Mouse (Mus musculus) gastrocnemius, postnatal 4 days (tissue): Measurements from ENCODE around the gene Spc24. TPM values are rescaled to one million over a fixed set of nuclear protein-coding genes. Genes with fewer than 3 reads are reported as not detected.

Experiments used
- DNase-seq, 2 experiments: peaks; one replicate each; pipeline ENCODE4 v3.0.0; 2021 to 2022; ENCODE audit warnings: low spot score in 2 of 2, mixed read lengths in 2 of 2
- total RNA-seq, 2 experiments: library from RNA; stranded (reverse); gene quantifications; 2 replicates each; pipeline ENCODE4 v1.2.3; 2021

Spc24 gene
- total RNA-seq, 2 experiments from 2014 or later, result 10.8 to 14.2 TPM

DNA sequence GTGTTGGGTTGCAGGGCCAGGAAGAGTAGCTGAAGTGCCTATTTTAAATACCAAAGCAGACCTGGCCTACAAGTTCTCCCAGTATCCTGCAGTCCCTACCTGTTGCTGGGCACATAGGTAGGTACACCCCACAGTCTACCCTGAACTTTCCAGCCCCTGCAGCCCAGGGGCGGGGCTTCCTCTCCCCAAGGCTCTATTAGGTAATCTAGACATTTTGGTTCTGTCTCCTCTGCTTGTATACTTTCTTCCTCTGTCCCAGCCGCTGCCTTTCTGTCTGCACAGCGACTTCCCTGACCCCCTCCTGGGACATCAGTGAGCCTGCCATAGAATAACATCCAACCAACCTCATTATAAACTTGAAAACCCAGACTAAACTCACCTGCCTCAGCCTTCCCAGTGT is 9.7 kb downstream of the Spc24 start:
- DNase-seq, result no peak

- DNase-seq, result no peak
Measured at GRCm38 (mm10) chr9:21749382-21750118, 10.6 kb downstream of the Spc24 start.

- DNase-seq, result no peak
Measured at GRCm38 (mm10) chr9:21748491-21748890, 11.6 kb downstream of the Spc24 start.

DNA sequence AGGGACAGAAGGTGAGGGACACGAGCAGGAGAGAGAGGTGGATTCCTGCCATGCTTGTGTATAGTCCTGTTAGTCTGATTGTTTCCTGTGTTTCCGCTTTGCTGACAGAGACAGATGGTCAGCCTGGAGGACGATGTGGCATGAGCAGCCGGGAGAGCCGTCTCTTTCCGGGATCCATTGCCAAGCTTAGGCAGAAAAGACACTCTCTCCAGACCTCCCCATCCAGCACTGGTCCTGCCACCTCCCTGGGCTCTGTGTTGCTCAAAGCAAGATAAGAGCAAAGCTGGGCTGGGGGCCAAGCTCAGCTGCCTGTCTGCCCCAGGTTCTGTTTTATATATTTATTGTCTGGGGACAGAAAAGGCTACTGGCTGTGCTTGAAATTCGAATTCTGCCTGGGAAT is 12.1 kb downstream of the Spc24 start:
- no peak for DNase-seq

DNA sequence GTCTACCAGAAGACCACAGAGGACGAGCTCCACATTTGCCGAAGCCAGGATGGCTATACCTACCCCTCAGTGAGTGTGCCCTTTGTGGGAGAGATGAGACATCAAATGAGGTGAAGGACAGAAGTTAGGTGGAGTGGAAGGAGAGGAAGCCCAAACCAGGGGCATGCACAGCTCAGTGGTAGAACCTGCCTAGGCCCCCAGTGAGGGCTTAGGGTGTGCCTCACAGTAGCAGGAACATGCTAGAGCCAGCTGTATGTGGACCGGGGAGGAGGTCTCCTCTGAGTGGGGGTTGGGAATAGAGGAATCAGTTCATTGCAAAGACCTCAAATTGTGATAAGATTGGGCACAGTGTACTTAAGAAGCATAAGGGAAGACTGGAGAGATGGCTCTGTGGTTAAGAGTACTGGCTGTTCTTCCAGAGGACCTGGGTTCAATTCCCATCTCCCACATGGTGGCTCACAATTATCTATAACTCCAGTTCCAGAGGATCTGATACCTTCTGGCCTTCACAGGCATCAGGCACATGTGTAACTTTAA is 12.8 kb downstream of the Spc24 start:
- no peak for DNase-seq

GRCm38 (mm10) chr9:21741514-21741913 is 18.6 kb downstream of the Spc24 start:
- DNase-seq, result no peak

- DNase-seq, result no peak
Measured at GRCm38 (mm10) chr9:21740427-21740826, 19.7 kb downstream of the Spc24 start.

GRCm38 (mm10) chr9:21738776-21739175 is 21.3 kb downstream of the Spc24 start:
- no peak for DNase-seq

DNA sequence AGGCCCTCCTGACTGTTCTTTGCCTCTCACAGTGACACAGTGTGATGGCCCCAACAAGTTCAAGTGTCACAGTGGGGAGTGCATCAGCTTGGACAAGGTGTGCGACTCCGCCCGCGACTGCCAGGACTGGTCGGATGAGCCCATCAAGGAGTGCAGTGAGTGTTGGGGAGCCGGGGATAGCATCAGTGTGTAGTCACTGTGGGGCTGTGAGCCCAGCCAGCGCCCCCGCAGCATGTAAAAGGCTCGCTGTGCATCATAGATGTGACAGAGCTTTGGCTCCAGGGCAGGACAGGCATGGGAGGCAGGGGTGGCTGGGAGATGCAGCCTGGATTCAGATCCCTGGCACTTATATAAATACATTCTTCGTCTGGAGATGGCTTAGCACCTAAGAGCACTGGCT is 22.9 kb downstream of the Spc24 start:
- DNase-seq, result no peak

- DNase-seq, result no peak
Measured at GRCm38 (mm10) chr9:21736580-21736979, 23.5 kb downstream of the Spc24 start.

DNA sequence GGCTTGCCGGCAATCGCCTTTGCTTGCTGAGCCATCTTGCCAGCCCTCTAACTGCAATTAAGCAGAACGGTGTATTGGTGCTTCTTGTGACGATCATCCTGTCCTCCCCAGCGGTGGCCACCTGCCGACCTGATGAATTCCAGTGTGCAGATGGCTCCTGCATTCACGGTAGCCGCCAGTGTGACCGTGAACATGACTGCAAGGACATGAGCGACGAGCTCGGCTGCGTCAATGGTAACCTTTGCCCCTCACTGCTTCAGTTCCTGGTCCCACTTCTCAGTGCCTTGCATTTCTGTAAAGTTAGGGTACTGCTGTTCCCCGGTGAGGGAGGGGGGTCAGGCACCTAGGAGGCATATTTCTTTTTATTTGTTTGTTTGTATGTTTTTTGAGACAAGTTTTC is 25.0 kb downstream of the Spc24 start:
- no peak for DNase-seq

DNA sequence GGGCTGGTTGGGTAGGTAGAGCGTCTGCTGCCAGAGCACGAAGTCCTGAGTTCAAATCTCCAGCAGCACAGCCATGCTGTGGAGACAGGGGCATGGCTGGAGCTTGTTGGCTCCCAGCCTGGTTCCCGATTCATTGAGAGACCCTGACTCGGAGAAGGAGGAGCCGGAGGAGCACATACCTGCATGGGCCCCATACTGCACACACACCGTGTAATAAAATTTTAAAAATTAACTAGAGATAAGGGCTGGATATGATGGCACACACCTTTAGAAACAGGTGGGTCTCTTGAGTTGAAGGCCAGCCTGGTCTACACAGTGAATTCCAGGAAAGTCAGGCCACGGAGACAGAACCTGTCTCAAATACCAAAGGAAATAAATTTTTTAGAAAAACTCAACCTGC is 26.1 kb downstream of the Spc24 start:
- no peak for DNase-seq

GRCm38 (mm10) chr9:21733446-21733845 is 26.7 kb downstream of the Spc24 start:
- DNase-seq, result no peak

GRCm38 (mm10) chr9:21732288-21732687 is 27.8 kb downstream of the Spc24 start:
- no peak for DNase-seq

- peak in 1 of 2 experiments; percentile 13 for DNase-seq
Measured at GRCm38 (mm10) chr9:21729264-21729663, 30.8 kb downstream of the Spc24 start.

DNA sequence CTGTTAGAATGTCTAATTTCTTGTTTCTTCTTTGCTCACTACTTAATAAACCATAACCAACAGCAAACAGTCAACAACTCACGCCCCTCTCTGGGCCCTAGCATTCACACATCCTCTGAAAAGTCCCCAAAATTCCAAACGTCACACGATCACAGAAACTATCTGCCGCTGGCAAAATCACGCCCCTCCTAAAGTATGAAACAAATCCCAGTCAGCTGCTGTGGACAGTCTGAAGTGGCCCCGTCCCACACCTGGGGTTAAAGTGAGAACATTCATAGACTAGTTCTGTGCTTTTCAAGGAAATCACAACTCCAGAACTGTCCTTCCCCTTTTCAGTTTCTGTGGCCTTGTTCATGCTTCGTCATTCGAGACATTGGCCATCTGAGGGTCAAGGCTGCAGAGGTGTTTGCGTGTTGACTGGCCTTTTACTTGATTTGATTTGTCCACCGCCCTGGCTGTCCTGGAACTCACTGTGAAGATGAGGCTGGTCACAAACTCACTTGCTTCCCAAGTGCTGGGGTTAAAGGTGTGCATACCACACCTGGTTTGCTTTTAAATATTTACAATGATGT is 31.8 kb downstream of the Spc24 start:
- no peak for DNase-seq

GRCm38 (mm10) chr9:21726218-21726975 is 33.7 kb downstream of the Spc24 start:
- no peak for DNase-seq

DNA sequence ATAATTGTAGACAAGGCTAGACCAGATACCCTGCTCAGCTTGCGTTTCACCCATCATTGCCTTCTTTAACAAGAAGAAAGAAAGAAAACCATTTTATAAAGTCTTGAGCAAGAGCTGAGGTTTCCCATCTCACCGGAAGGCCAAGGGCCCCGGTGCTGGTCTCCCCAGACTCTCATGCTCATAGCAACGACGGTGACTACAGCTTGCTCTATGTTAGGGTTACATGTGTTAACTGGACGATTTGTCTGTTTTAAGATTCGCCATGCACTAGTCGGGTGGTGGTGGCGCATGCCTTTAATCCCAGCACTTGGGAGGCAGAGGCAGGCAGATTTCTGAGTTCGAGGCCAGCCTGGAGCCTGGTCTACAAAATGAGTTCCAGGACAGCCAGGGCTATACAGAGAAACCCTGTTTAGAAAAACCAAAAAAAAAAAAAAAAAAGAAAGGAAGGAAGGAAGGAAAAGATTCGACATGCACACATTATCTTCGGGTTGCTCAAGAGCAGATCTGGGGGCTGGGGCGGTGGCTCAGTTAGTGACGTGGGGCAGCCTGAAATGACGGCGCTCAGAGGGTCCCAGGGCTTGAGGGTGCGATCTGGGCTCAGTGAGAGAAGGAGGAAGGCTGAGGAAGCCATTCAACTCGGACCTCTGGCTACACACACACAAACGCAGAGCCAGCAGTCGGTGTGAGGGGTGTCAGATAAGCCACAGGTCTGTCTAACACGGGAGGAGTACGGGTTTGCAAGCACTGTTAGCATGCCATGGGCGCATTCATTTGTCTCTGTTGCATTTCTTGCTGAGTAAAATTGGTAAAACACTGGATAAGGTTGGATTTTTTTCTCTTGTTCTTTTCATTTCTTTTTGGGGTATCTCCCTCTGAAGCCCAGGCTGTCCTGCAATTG is 34.6 kb downstream of the Spc24 start:
- no peak for DNase-seq

DNA sequence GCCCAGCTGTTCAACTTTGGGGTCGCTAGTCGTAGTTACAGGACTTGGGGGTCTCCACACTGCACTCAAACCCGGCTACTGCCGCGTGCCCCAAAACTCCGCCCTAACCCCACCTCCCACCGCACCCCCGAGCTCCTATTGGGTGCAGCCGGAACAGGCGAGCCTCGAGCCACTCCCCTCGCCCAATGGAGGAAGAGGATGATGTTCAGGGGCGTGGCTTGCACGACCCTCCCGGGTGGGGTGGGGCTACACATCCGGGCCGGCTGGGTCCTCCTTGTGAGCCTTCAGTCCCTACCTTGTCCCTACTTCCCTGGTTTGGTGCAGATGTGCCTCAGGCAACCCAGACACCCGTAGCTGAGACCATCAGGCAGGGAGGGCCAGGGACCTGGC is 36.0 kb downstream of the Spc24 start:
- DNase-seq, result peak; percentile 89 to 91

GRCm38 (mm10) chr9:21723377-21724146 is 36.5 kb downstream of the Spc24 start, which contains the start of gene Ldlr:
Gene Ldlr (plus strand): TSS chr9:21723483.
- peak; percentile 75 to 91 for DNase-seq
